Mouse (Mus musculus) spleen, adult 12 weeks (tissue): Measurements from ENCODE around the gene AU022751.
"Not testable (repeated sequence)": the region's sequence is repeated elsewhere in the genome, so short reads cannot be mapped to it uniquely, and the experiment has no call there.

Experiments
- DNase-seq: peaks from one replicate; pipeline ENCODE4 v3.0.0; 2022; ENCODE audit warnings: low spot score

The AU022751 gene

DNA sequence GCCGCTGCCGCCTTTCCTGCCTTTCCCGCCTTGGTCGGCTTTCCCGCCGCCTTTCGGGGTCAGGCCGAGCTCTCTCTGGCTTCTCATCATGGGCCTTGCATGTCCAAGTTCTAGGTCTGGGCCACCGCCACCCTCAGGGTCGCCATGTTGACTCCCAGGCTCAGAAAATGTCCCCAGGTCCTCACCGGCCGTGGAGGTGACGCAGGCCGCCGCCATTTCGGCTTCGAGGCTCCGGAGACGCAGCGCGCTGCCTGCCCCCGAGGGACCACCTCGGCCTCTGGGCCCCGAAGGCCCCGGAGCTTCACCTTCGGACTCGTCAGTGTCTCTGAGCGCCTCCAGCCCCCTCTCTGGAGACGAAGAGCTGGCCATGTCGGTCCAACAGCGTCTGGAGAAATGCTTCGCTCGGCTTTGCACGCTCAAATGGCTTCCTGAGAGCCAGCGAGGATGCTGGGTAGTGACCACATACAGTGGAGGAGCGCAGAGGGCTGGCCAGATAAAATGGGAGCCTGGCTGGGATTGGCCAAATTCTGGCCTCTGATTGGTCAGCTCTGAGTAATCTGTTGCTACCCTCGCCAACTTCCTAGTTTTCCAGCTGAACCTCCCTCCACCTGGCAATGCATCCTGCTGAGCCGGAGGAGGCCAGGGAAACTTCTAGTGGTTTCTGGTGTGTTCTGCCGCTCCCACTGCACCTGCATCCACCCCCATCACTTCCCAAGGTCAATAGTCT, at the start of gene AU022751:
Gene AU022751, minus strand, starts transcription at position 466 of the 727 bp plus-strand sequence.
- DNase-seq = no peak

DNA sequence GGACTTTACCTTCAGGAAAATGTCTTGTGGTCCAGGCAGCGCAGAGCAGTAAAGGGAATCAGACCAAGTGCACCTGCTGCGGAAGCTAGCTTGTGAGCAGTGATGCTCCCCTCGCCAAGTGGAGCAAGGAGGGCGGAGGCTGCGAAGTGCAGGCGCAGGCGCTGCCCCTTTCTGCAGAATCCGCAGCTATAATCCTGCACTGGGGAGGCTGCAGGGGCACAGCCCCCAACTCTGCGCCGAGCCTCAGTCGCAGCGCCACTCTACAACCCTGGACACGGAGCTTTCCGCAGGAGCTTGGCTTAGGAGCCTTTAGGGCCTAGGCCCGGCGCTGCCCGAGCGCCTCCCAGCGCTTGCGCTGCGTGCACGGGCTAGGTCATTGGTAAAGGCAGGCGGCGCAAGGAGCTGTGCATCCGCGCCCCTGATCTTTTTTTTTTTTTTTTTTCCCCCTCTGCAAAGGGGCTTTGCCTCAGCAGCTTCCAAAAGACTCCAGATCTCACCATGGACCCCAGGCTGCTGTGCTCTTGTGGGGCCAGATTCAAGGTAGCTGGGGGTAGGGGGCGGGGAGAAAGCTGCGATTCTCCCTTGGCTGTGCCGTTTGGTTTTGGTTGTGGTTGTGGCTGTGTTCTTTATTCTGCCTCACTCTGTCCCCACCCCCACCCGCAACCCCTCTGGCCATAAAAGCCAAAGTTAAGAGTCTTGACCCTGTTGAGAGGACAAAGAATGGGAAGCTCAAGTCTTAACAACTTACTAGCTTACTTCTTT, 9.0 kb upstream of the AU022751 start:
- no peak for DNase-seq

DNA sequence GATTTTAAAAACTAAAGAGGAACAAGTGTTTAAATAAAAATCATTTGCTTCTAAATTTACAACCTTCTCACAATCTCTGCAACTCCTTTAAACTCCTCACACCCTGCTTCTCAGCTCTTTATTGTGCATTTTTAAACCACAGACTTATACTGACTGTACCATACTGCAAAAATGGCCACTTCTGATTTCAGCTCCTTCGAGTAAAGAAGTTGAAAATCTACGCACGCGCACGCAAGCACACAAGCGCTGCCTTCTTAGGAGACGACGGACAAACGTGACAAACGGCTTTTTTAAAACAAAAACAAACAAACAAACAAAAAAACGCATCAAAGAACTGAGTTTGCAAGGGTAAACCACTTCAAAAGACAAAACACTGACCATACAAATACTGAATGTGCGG, 8.3 kb upstream of the AU022751 start:
- DNase-seq = no peak

DNA sequence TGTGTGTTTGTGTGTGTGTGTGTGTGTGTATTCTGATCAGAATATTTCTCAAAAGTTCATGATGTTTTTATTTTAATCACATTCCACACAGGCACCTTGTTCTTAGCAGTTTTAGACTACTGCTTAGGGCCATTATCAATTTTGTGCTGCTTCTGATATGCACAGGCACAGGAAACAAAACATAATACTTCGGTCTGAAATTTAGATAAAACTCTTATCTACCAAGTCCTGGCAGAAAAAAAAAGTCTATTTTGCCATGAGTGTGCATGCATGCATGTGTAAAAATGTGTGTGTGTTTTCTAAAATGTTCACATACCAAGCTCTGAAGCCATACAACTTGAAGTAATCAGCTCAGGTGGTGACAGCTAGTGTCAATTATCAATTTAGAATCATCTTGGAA, 21.7 kb downstream of the AU022751 start:
- no peak for DNase-seq

DNA sequence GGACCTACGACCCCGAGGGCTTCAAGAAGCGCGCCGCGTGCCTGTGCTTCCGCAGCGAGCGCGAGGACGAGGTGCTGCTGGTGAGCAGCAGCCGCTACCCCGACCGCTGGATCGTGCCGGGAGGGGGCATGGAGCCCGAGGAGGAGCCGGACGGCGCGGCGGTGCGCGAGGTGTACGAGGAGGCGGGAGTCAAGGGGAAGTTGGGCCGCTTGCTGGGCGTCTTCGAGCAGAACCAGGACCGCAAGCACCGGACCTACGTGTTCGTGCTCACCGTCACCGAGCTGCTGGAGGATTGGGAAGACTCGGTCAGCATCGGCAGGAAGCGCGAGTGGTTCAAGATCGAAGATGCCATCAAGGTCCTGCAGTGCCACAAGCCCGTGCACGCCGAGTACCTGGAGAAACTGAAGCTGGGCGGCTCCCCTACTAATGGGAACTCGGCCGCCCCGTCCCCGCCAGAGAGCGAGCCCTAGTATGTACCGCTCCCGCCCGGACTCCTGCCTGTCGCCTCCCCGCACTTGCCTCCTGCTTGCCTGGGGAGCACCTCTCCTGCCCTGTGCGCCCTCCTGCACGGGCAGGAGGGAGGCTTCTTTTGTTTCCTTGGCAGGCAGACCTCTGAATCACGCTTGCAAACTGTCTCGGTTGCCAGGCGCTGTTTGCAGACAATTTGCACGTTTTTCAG, 35.1 kb downstream of the AU022751 start:
- DNase-seq = not testable (repeated sequence)

- not testable (repeated sequence) for DNase-seq
Observed at GRCm38 (mm10) chrX:6047066-6047935, 35.9 kb downstream of the AU022751 start, which contains the start of gene Nudt11. Gene Nudt11 (plus strand): TSS chrX:6047453.
